Mouse (Mus musculus): ENCODE measurements at regions not wholly inside any gene's neighbourhood (a gene's known extent, or its start where the extent isn't known, plus 50 kb on each side); places are given as distances from the start of the nearest gene placed in this dataset.

DNA sequence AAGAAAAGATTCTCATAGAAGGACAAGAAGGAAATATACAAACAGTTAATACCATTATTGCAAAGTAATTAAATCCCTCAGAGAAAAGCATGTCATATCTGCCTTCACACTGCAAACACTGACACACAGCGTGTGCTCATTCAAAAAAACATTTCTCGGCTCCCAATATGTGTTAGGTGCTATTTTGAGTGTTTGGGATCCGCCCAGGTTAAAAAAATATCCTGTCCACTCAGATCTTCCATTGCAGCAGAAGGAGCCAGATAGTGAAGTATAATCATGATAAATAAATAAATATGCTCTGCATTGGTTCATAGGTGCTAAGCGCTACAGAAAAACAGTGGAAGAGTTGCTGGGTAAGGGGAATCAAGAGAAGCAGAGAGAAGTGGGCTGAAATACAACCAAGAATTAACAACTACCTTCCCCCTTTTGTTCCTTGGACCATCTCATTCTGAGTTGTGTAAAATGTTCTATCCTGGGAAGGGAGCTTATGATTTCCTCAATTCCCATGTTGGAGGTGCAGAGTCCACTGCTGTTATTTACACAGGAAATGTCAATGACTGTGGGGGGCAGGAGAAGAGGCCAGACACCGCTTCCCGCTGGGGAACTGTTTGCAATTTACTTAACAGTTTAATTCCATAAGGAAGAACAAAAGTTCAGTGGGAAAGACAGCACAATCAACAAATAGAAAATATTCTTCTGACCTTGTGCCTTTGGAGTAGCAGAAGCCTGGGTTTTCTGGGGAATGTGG lies 139.9 kb downstream of the Tle1 start:
- peak in 1 of 2 experiments; percentile 1 for DNase-seq

DNA sequence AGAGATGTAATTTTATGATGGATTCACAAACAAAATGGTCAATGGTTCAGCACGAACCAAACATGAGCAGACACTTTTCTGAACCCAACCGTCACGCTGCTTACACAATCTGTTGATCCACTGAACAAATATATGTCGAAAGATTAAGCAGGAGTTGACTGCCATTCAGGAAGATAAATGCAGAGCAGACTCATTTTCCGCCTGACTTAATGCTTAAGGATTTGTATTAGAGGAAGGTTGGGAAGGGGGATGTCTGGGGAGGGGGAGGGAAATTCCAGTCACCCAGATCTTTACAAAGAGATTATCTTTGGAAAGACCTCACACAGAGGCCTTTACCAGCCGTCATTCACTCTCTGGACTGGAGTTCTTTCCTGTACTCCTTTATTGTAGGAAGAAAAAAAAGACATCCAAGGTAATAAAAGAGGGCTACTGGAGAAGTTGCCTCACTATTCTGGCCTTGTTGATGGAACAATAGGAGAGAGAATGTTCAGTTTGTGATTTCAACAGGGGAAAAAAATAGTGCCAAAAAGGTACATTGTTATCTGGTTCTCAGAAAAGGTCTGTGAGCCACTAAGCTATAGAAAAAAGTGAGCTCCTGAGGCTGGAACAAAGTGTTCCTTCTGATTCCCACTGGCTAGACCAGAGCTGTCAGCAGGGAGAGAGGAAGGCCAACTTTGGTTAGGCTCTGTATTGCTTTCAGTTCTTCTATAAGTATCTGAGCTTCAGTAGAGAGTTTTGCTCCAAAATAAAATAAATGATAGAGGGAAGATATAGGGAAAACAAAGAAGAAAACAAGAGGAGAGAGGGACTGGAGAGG lies 150.9 kb downstream of the Tle1 start:
- no peak for DNase-seq

DNA sequence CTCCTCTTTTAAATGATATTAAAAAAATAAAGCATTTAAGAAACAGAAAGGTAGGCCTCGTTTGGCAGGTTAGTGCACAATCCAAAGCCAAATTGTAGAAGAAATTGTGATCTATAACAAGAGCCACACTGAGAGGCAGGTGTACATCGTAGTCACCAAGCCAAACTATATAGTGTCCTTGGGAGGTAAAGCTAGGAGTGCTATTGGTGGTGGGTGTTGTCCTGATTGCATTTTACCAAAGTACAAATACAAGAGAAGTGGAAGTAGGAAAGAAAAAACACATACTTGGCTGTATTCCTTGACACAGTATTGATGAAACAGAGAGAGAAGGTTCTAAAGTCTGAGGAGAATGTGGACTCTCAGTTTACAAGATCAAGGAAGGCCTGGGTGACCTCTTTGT lies 178.6 kb downstream of the Tle1 start:
- DNase-seq = no peak

DNA sequence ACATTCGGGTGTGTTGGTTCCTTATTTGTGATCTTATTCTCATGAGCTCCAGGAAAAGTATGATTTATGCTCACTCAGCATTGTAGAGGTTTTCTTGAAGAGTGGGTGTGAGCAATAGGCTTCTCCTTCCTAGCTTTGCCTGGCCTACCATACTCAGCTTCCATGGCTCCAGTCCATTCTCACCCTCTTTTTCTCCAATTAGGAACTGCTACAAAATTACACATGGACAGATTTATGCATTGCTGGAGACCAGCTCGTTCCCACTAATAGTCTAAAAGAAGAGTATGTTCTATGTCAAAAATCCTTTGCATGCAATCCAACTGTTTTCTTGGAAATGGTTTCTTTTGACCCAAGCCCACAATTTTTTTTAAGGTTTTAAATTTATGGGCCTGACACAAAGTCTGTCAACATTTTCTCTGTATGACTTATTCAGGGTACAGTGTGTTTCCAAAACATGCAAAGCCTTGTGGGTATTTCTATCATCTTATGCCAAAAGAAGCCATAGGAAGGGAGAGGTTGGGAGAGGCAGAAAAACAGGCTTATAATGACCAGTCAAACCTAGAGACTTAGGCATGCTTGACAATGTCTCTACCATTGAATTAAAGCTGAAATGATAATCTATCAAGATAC lies 186.4 kb downstream of the Tle1 start:
- no peak for DNase-seq

DNA sequence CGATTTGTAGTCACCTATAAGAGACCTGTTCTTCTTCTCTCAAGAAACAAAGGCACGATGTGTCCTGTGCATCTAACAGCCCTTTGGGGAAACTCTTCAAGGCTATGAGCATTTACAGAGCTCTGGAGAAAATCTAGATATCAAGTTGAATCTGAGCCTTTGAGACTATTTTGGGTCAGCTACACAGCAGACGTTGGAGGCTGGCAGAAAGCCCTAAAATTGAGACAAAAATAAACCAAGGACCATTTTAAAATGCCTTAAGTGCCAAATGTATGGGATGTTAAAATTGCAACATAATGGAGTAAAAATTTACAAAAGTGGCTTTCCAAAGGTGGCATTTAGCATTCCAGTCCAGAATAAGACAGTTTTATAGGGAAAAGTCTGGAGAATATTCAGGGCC lies 187.1 kb downstream of the Tle1 start:
- DNase-seq = no peak

DNA sequence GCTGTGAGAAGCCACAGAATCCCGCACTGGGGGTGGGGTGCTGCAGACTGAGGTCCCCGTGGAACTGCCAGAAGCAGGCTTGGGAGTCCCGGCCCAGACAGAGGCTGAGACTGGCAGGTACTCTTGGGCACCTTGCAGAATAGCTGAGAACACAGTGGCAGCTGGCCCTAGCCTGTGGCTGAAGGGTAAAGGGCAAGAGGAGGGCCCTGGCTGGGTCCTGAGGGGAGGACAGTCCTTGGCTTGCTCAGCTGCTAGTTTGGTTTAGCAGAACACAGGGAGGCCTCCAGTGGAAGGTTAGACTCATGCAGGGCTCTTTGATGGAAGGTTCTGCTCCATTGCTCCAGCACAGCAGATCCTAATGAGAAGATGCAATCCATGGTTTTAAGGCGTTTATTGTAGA lies 190.4 kb downstream of the Tle1 start:
- DNase-seq = peak in 1 of 2 experiments; percentile 39

DNA sequence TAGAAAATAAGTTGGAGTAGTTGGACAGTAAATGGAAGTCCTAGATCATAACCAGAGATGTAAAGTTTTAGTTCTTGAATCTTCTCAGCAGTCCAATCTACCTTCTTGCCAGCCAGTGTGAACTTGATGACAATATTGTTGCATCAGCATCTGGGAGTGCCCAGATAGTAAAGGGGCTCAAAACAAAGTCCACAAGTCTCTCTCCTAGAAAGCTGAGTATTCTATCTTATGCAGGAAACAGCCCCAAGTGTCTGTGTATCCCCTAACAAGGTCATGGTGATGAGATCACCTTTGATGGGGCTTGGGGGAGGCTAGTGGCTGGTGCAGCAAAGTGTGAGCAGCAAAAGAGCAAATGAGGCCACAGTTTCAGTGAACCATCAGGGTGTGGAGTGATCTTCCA lies 194.8 kb downstream of the Tle1 start:
- DNase-seq = no peak

DNA sequence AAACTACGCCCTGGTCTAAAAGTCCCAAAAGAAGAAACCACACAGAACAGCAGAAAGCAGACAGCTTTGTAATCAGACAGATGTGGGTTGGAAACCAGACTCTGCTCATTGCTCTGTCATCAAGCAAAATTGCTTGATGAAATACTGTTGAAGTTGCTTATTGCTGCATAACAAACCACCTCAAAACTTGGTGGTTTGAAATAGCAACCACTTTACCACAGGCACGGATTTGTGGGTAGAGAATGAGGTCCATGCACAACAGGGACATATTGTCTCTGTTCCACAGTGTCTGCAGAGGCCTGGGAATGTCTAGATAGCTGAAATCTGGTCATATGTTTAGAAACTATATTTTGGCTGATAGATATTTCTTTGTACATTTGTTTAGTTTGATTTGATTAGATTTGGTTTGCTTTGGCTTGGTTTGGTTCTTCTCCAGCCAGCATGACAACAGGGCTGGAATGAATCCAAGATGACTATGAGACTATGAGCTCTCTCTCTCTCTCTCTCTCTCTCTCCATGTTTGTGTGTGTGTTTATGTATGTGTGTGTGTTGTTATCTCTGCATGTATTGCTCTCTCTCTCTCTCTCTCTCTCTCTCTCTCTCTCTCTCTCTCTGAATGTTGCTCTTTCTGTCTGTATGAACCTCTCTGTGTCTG lies 199.4 kb downstream of the Tle1 start:
- DNase-seq = no peak

DNA sequence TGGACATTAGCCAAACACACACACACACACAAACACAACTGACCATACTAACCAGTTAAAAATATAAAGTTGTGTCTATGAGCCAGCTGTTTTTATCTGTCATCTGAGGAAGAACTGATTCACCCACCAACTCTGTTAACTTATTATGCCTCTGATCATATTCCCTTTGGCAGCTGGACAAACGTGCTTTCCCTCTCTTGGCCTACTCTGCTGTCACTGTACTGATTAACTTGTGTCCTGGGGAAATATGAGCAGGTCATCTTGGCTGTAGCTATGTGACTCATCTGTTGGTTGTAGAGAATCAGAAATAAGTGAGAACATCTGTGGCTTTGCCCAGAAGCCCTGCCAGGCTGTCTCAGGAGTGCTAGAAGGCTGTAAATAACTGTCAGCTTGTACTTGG lies 210.9 kb upstream of the Gm11232 start:
- peak; percentile 31 to 73 for DNase-seq

DNA sequence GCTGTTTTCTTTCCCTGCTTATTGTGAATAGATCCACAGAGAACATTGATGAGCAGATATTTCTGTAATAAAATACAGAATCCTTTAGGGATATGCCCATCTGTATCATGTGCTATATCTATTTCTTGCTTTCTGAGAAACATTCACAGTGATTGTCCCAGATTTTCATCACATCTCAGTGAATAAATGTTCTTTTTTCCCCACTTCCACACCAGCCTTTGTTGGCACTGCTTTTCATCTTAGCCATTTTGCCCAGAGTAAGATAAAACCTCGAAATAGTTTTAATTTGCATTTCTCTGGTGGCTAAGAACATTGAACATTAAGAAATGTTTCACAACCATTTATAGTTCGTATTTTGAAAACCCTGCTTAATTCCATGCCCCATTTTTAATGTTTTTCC lies 195.7 kb upstream of the Gm11232 start:
- no peak for DNase-seq

DNA sequence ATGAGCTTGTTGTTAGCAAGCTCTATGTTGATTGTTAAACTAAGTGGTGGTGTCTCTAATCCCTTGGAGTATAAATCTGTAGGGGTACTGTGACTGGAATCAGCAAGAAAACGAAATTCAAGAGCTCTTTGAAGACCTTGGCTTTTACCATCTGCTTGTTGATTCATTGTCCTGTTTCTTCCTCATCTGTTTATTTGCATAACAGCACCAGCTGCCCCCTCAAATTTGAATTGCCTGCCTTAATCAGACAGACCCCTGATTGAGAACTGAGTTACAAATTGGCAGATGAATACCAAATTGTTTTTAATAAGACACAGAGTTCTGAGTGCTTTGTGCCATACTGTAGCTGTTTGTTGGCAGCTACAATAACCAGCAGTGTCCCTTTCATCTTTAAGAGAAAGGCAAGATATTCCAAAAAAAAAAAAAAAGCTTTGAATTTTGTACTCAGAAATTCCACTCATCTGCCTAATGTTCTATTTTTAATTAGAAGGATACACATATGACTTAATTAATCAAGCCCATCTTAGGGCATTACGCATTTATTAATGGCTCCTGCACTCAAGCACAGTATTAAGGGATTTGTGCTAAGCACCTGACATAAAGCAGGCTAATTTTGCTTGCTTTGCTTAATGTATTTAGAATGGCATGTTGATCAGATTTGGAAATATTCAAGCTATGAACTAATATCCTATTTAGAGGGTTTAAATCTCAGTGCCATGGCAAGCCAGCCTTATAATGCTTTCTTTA lies 175.6 kb upstream of the Gm11232 start:
- DNase-seq = no peak

DNA sequence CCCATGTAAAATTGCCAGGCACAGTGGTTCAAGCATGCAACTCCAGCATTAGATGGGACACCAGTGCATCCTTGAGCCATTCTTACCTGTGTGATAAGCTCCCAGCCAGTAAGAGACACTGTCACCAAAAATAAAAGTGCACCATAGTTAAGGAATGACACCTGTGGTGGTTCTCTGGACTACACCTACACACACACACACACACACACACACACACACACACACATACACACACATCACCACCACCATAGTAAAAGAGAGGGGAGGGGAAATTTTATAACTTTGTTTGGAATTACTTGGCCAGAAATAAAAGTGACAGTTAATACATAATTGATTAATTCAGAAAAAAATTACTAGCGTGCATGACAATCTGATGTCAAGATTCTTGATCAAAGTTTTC lies 175.1 kb upstream of the Gm11232 start:
- no peak for DNase-seq

DNA sequence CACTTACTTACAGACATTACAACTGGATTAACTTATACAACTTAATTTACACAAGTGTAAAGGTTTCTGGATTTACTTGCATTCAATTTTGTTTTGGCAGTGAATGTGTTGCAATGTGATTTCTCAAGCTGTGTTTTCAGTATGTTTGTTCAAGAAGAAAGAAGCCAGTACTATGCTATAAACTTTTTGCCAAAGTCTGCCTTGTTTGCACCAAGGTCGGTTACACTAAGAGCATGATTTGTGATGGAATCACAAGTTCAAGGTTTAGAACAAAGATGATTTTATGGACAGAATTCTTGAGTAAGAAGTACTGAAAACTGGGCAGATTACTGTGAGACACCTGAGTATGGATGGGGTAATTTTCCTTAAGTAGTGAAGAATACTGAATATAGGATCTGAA lies 153.8 kb upstream of the Gm11232 start:
- DNase-seq = no peak

DNA sequence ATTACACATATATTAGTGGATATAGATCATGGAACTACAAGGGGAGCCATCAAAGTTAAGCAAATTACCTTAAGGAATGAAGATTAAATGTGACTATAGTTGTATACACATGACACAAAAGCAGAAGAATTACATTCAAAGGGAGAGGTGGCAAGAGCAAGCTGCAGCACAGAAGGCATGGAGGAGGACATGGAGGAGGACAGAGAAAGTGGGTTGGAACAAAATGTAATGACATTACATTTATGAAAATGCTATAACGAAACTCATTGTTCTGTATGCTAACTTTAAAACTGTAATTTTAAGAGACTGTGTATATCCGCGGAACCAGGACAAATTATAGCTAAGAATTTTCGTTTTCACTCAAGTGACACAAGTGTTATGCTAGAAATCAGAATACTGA lies 117.9 kb upstream of the Gm11232 start:
- no peak for DNase-seq

DNA sequence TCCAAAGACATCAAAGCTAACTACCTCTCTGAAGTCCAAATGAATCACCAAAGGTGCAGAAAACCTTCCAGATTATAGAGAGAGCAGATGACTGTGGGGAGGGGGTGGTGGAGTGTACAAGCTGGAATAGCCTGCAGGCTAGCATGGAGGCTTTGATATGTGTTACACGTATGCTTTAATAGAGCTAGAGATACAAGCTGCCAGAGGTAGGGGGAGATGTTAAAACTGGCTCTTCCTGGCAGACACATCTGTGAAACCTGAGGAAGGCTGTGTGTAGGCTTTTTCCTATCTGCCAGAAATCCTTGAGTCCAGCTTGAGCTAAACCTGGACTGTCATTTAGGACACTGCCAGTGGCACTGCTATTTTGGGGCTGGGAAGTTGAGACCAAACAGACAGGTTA lies 109.2 kb upstream of the Gm11232 start:
- DNase-seq = no peak

DNA sequence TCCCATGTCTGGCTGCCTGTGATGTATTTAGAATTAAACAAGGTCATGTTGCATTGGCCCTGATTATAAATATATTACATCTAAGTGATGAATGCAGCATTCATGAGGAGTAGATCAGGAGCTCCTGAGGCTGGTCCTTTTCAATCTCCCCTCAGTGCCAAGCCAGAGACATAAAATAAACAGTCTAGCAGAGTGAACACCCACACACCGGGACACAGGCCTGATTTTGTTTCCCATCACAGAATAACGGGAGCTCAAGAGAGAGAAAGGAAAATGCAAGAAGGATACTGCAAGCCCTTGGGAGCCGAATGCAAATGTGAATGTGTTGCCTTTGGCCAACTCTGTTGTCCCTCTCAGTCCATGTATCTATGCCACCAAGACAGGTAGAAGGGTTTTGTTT lies 84.1 kb upstream of the Gm11232 start:
- no peak for DNase-seq

DNA sequence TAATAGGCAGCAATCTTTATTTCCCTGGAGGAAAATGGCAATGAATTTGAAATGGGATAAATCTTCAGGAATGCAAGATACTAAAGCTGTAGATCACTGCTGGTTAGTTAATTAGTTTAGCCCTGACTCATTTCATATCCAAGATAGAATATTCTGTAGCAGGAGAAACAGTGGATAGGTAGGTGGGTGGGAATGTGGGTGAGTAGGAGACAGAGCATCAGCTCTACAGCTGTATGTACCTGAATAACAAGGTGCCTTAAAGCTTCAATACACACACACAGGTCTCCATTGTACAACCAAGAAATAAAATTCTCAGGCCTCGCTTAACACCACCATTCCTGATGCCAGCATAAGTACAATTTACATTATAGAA lies 83.0 kb upstream of the Gm11232 start:
- no peak for DNase-seq

DNA sequence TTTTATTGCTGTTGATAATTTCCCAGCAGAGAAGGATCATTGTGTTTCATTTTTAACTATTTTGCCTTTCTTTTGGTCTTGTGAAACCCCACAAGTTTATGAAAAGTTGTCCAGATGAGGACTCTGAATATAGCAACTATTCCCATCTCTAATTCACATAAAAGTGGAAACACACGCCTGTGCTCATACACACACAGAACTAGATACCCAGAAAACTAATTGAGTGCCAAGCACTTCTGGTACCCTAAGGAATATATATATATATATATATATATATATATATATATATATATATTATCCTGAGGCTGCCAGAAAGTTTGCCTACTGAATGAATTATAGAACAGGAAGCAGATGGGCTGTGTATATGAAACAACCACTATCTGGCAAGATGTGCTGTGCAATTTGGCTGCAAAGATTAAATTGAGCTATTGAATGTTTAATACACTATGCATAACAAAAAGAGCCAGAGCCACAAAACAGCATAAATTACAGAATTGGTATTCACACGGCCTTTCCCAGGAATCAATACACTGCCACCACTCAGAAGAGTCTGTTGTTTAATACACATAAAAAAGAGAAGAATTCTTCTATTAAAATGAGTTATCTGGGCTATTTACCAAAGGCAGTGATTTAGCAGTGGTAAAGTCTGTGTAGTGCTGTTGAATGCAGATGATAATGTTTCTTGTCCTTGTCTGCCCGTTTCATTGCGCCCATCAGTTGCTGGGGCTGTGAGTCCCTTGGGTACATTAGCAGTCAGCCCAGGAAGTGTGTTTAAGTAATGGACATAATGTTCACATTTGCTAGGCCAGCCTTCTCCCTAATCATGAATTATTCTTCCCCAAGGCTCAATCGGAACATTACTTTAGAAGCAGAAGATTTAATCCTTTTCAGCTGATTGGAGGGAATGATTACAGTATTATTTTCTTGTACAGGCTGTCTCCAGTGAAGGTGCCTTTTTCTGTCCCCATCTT lies 82.3 kb upstream of the Gm11232 start:
- DNase-seq = no peak

DNA sequence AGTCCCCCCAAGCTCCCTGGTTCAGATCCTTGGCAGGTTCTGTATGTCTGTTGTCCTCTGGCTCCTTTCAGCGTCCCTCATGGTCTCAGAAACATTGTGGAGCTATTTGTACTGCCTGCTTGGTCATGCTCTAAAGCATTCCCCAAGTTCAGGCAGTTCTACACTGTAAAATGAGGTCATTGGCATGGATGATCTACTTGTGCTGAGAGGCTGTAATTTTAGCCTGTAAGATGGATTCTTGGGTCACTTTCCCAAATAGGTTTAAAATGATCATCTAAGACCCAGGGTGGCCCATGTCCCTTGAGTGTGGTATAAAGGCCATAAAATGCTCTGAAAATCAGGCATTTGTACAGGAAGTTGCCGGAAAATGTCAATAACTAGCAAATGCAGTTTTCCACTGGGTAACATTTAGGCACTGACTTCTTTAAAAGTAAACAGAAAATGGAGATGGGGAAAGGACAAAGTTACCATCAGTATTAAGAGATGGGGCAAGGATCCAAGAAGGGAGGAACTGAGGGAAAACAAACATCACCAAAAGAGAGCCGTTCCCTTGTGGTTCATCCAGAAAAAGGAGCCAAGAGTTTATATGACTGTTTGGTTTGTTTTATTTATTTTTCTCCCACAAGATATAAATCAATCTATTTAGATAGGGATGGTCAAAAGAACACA lies 81.5 kb upstream of the Gm11232 start:
- DNase-seq = peak; percentile 1 to 34

DNA sequence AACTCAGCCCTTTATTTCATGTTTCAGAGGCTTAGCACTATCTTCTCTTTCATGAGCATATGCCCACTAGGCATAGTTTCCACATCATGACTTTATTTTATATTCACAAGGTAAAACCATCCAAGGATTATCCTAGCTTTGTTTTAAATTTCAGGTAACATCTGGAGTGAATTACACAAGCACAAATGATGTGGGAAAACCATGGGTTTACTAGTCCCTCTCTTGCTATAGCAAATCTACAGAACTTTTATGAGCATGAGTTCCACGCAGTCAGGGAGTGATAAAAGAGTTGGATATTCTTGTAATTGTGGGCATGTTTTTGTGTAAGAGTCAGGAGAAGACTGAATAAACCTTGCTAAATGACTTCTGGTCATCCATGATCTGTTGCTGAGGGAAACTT lies 78.0 kb upstream of the Gm11232 start:
- DNase-seq = no peak

DNA sequence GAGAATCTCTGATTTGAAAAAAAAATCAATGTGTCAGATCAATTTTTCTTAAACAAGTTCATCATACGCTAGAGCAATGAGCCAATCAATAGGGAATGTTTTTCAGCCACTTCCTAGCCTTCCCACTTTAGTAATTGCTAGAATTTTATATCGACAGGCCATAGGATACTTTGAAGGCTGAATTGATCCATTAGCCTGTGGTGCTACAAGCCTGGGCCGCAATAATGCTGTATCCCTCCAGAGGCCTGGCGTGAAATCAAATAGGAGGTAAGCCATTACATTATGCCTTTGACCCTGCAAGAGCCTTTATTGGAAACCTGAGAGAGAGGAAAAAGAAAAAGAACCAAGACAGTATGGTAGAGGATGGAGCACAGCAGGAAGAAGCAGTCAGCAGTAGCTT lies 53.7 kb upstream of the Gm11232 start:
- DNase-seq = no peak

All from kidney, adult 8-10 months (tissue).